Mouse (Mus musculus) urinary bladder, postnatal 36 days (tissue): ENCODE data around the gene Pold4.
A peak's percentile ranks its signal among the peaks of the same experiment; 100 is the strongest.

Source experiments
- DNase-seq, 2 experiments: peaks; one replicate each; pipeline ENCODE4 v3.0.0; 2022; ENCODE audit warnings: low spot score in 2 of 2, mixed read lengths in 1 of 2

Pold4 gene

GRCm38 (mm10) chr19:4231253-4232185, at the start of gene Pold4:
Pold4 (plus strand) TSS chr19:4231899.
- DNase-seq, result peak; percentile 97 to 98

GRCm38 (mm10) chr19:4183689-4184088, 48.0 kb upstream of the Pold4 start:
- no peak for DNase-seq

DNA sequence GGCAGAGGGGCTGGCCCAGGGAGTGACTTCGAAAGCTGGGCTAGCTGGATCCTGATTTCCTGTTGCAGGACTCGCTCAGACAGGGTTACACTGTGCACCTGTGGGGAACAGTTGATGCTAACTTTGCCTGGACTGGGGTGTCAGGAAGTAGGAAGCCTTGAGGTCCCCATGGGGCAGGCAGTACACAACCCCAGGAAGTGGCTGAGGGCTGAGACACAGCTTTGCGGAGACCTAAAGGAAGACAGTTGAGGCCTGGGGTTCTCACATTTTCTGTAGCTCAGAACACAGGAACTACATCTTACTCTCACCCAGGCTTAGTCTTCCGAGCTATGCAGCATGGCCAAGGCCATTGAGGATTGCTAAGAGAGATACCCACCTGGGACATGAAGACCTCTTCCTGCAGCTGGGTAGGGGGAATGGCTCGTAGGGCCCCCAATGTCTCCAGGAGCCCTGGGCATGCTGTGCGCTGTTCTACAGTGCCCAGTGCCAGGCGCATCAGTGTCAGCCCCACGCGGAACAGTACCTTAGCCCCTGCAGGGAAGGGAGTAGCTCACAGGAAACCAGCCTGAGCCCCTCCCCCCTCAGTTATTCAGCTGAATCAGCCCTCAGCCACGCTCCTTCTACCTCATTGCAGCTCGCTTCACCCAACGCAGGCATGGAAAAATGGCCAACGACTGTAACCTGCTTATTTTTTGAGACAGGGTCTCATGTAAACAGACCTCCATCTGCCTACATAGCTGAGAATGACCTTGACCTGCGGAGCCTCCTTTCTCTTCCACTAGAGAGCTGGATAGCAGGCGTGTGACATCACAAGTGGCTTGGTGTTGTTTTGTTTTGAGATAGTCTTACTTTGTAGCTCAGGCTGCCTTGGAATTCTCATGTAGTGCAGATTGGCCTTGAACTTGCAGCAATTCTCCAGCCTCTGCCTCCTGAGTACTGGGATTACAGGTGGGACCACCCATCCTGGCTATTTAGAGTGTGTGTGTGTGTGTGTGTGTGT, 46.4 kb upstream of the Pold4 start:
- DNase-seq, result no peak

- DNase-seq, result no peak
These were observed 44.4 kb upstream of the Pold4 start for GRCm38 (mm10) chr19:4187303-4187702.

DNA sequence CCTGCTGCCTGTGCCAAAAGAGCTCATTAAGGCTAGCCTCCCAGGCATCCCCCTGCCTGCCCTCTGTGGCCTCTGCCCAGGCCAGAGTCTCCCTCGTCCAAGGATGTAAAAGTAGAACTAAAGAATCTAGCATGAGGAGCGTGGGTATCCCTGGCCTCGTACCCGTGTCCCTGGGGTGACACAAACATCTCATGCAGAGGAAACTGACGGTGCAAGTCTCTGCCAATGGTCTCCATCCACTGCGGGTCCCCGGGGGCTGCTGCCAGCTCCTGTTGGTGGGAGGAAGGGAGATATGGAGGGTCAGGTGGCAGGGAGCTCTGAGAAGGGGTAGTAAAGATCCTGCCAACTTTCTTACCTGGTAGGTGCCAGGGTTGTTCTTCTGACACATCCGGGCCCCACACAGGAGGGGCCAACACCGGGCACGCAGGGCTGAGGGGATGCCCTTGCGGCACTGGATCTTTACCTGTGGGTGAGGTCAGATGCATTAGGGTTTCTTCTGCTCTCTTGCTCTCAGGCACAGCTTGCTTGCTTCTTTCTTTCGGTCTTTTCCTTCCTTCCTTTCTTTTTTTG, 42.6 kb upstream of the Pold4 start:
- DNase-seq, result no peak

DNA sequence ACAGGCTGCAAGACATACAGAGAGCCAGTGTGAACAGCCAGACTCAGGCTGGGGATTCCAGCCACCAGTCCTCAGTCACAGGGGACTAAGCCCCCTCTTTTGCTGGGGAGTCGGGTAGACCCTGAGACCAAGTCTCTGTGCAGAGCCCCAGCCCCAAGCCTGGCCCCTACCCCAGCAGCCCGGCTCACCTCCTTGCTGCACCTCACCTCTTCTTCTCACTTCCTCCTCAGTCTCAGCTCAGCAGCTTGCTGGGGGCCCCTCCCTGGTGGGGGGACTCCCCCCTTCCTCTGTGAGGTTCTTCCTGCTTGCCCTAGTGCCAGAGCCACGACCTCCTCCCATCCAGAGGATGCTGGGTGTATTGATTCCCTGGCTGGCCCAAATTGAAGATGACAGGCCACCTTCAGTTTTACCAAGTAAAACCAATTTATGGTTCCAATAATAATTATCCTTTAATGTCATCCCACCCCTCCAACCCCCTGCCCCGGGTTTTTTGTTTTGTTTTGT, 40.8 kb upstream of the Pold4 start, which contains the start of gene Tbc1d10c:
Gene Tbc1d10c, minus strand, starts transcription at position 454 of the 504 bp plus-strand sequence.
- DNase-seq, result no peak

DNA sequence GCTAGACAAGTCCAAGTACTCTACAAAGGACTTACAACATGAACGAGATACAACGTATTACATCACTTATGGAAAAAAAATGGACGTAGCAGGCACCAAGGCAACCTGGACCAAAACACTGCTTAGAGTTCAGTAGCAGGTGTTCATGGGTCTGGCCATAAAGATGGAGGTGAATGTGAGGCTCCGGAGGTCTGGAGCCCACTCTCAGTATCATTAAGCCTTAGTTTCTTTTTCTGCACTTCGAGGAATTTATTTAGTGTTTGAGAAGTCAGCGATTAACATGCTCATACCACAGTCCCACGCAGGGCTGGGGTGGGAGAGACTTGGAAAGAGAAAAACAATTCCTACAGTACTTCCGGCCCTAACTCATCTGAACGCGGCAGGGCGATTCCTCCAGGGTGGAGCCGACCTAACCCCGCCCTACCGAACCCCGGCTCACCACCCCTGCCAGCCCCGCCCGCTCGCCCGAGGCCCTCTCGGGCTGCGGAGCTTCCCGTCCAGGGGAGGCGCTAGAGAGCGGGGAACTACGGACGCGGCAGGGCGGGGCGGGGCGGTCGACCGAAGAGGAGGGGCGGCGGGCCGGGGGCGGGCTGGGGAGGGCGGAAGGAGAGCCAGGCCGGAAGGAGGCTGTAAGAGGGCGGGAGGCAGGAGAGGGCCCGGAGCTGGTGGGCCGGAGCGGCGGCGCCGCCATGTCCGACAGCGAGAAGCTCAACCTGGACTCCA, 40.0 kb upstream of the Pold4 start, which contains the start of gene Ppp1ca:
Gene Ppp1ca, plus strand, starts transcription at position 538 of the 723 bp plus-strand sequence.
- DNase-seq, result peak; percentile 88 to 96

GRCm38 (mm10) chr19:4192251-4192985, 39.3 kb upstream of the Pold4 start:
- DNase-seq, result no peak

DNA sequence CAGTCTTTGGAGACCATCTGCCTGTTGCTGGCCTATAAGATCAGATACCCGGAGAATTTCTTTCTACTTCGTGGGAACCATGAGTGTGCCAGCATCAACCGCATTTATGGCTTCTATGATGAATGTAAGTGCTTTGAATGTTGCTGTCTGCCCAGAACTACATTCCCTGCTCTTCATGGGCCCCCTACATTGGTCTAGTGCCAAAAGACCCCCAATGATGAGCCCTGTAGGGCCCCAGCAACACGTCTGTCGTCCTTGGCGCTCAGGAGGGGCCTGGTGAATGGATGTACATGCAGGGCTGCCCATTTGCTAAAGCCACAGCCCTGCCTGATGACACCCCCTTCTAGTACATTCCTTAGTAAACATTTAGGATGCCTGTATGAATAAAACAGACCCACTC, 38.6 kb upstream of the Pold4 start:
- DNase-seq, result no peak

- no peak for DNase-seq
These were observed 37.5 kb upstream of the Pold4 start for GRCm38 (mm10) chr19:4194021-4194724.

DNA sequence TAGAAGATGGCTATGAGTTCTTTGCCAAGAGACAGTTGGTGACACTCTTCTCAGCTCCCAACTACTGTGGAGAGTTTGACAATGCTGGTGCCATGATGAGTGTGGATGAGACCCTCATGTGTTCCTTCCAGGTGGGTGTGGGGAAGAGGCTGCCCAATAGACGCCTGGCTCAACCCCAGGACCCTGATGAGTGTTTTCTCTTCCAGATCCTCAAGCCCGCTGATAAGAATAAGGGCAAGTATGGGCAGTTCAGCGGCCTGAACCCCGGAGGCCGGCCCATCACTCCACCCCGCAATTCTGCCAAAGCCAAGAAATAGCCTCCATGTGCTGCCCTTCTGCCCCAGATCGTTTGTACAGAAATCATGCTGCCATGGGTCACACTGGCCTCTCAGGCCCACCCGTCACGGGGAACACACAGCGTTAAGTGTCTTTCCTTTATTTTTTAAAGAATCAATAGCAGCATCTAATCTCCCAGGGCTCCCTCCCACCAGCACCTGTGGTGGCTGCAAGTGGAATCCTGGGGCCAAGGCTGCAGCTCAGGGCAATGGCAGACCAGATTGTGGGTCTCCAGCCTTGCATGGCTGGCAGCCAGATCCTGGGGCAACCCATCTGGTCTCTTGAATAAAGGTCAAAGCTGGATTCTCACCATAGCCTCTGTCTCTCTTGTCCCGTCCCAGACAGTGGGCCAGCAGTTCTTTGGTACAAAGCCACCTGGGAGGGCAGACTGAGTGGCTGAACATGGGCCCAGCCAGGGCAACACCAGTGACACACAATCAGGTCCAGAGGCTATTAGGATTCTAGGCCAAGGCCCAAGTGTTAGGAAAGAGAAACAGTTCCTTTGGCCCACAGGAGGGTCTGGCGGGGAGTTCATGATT, 36.7 kb upstream of the Pold4 start:
- no peak for DNase-seq

- no peak for DNase-seq
These were observed 35.7 kb upstream of the Pold4 start for GRCm38 (mm10) chr19:4196048-4196447.

DNA sequence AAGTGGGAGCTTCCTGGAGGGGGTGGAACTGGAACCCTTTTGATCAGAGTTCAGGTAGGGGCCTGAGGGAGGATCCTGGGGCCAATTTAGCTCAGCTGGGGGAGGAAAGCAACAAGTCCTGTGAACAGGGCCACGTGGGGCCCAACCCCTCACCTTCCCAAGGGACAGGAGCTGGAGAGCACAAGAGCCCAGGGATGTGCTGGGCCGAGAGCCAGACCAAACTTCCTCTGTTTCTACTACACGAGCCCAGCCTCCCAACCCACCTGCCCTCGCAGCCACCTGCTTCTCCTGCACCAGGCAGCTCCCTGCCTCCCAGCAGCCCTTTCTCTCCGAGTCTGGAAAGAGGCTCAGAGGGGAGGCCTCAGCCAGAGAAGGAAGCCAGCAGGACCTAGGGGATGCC, 35.2 kb upstream of the Pold4 start:
- DNase-seq, result peak in 1 of 2 experiments; percentile 49

- no peak for DNase-seq
These were observed 34.5 kb upstream of the Pold4 start for GRCm38 (mm10) chr19:4197180-4197579.

GRCm38 (mm10) chr19:4201291-4201909, 30.3 kb upstream of the Pold4 start, which contains the start of gene Rad9a:
Rad9a (minus strand) TSS chr19:4201662.
- DNase-seq, result peak; percentile 94 to 96

GRCm38 (mm10) chr19:4202149-4202548, 29.6 kb upstream of the Pold4 start:
- DNase-seq, result no peak

DNA sequence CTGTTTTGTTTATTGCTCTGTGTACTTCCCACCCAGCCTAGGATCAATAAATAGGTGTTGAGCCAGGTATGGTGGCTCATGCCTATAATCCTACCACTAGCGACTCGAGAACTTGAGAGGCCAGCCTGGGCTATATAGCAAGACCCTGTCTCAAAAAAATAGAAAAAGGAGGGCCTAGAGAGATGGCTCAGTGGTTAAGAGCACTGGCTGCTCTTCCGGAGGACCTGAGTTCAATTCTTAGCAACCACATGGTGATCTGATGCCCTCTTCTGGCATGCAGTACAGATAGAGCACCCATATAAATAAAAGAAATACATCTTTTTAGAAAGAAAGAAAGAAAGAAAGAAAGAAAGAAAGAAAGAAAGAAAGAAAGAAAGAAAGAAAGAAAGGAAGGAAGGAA, 28.6 kb upstream of the Pold4 start:
- DNase-seq, result no peak
